In genomic region chr6:72714250-72714649, GRCm38 (mm10) we compare ENCODE assay signal across 10 mouse cellular contexts.
DNase-seq lines count a peak whose midpoint lies in the region; ATAC-seq and TF ChIP-seq lines count a peak whose summit lies in the region.
"Had no signal": no experiment of that assay in that cellular context is flagged by ENCODE, and none has a peak within 500 bp of the region (broad histone marks: within the 10 kb centered on the region; RNA-seq: fewer than 3 reads in every experiment).

No protein-coding gene starts in this region.

- no peaks in the 10 kb centered on the region for H3K9me3 ChIP-seq in heart, embryonic 16.5 days (replicated peaks; ENCODE audit: control insufficient read depth, low read length)
- H3K9me3 ChIP-seq in embryonic facial prominence, embryonic 13.5 days = no peaks in the 10 kb centered on the region
- H3K9me3 ChIP-seq in limb, embryonic 13.5 days = no peaks in the 10 kb centered on the region
- H3K9me3 ChIP-seq: midbrain, embryonic 13.5 days had no signal

- 50% methylated on average over 9 of the region's 9 CpGs for WGBS in heart, embryonic 16.5 days
- 66% methylated on average over 9 of the region's 9 CpGs for WGBS in heart, adult 2 months
- 22% methylated on average over 9 of the region's 9 CpGs for WGBS in embryonic facial prominence, embryonic 13.5 days
- 28% methylated on average over 9 of the region's 9 CpGs for WGBS in limb, embryonic 13.5 days

- peaks cover 2% of the 10 kb centered on the region; the same call in 1 of the 2 replicates for H3K36me3 ChIP-seq in heart, embryonic 16.5 days (ENCODE audit: control insufficient read depth, insufficient read depth)
- no peaks in the 10 kb centered on the region for H3K36me3 ChIP-seq in heart, adult 2 months (ENCODE audit: control insufficient read depth, insufficient read depth, low read length)
- peaks cover 8% of the 10 kb centered on the region for H3K36me3 ChIP-seq in embryonic facial prominence, embryonic 13.5 days
- peaks cover 8% of the 10 kb centered on the region for H3K36me3 ChIP-seq in limb, embryonic 13.5 days
- H3K36me3 ChIP-seq: midbrain, embryonic 13.5 days had no signal

- TF ChIP-seq EP300 in heart, adult 2 months (IDR thresholded peaks at IDR 0.05; ENCODE audit: insufficient read depth, low read depth, low read length) = no peak

- no peak for TF ChIP-seq CTCF in heart, adult 2 months (IDR thresholded peaks at IDR 0.05)
- TF ChIP-seq CTCF in Patski (IDR thresholded peaks at IDR 0.05) = no peak

- CTCF ChIA-PET in Patski (lab: Charles Lee) = interaction anchor here (1.4 to 2.1 kb wide), 2 partner anchors 36 to 38 kb away, joined by 3 to 4 read pairs; no protein-coding TSS in a partner anchor

- intact Hi-C loops in heart, adult 2 months (cut with DNase I) = no loop called here

- peaks cover 35% of the 10 kb centered on the region for H3K4me1 ChIP-seq in heart, embryonic 16.5 days (ENCODE audit: control insufficient read depth, insufficient read depth, low read length)
- peaks cover 13% of the 10 kb centered on the region for H3K4me1 ChIP-seq in heart, adult 2 months (ENCODE audit: control insufficient read depth, insufficient read depth, low read length)
- peaks cover 67% of the 10 kb centered on the region for H3K4me1 ChIP-seq in embryonic facial prominence, embryonic 13.5 days
- peaks cover 71% of the 10 kb centered on the region for H3K4me1 ChIP-seq in limb, embryonic 13.5 days

- DNase-seq in heart, adult 2 months = no peak
- DNase-seq in Patski (ENCODE audit: low read depth, low spot score) = no peak
- DNase-seq in spleen, postnatal 14 days (ENCODE audit: low spot score in 2 of 2) = no peak
- no peak for DNase-seq in layer of hippocampus, adult 9-11 months
- no peak for DNase-seq in testis, postnatal 14 days (ENCODE audit: low spot score)
- DNase-seq: kidney, adult 11 months had no signal

- peak; percentile 8; the same call in 1 of the 2 replicates for ATAC-seq in heart, embryonic 16.5 days (replicated peaks; ENCODE audit: extremely low read depth, insufficient read depth, low FRiP score)
- ATAC-seq in Patski = peak; percentile 69
- ATAC-seq in embryonic facial prominence, embryonic 13.5 days (ENCODE audit: insufficient number of reproducible peaks, insufficient read depth, low FRiP score, low TSS enrichment, low read depth) = no peak
- ATAC-seq in limb, embryonic 13.5 days (ENCODE audit: low FRiP score, low read depth) = no peak
- ATAC-seq: midbrain, embryonic 13.5 days had no signal

- H3K9ac ChIP-seq in heart, embryonic 16.5 days (ENCODE audit: low read length) = no peak overlapping the region
- no peak overlapping the region for H3K9ac ChIP-seq in heart, adult 2 months (ENCODE audit: low read depth, low read length)
- H3K9ac ChIP-seq in embryonic facial prominence, embryonic 13.5 days = no peak overlapping the region; the same call in 1 of the 2 replicates
- 0 out of 2 replicates have a peak overlapping the region, but pooled peaks have one; percentile 31 for H3K9ac ChIP-seq in limb, embryonic 13.5 days
- H3K9ac ChIP-seq: midbrain, embryonic 13.5 days had no signal

- H3K79me2 ChIP-seq in heart, adult 2 months (replicated peaks; ENCODE audit: control insufficient read depth, insufficient read depth, low read length) = no peaks in the 10 kb centered on the region; the same call in 1 of the 2 replicates

- H3K27ac ChIP-seq in heart, embryonic 16.5 days (ENCODE audit: low read length) = peak overlapping the region; percentile 19; the same call in 1 of the 2 replicates
- H3K27ac ChIP-seq in heart, adult 2 months = no peak overlapping the region
- peak overlapping the region; percentile 71 for H3K27ac ChIP-seq in embryonic facial prominence, embryonic 13.5 days
- peak overlapping the region; percentile 61; the same call in 1 of the 2 replicates for H3K27ac ChIP-seq in limb, embryonic 13.5 days
- H3K27ac ChIP-seq: midbrain, embryonic 13.5 days had no signal

- H3K4me3 ChIP-seq in heart, embryonic 16.5 days (ENCODE audit: low read length) = no peak overlapping the region
- H3K4me3 ChIP-seq in heart, adult 2 months = no peak overlapping the region
- no peak overlapping the region for H3K4me3 ChIP-seq in embryonic facial prominence, embryonic 13.5 days
- H3K4me3 ChIP-seq in limb, embryonic 13.5 days = no peak overlapping the region
- H3K4me3 ChIP-seq: midbrain, embryonic 13.5 days had no signal

- in situ Hi-C loops in Patski (cut with MboI; ENCODE audit: low pct_unique_long_range_greater_than_20kb) = no loop called here

- no peak for TF ChIP-seq POLR2A in heart, adult 2 months (IDR thresholded peaks at IDR 0.05; ENCODE audit: insufficient read depth, low read depth, low read length)

- no peaks in the 10 kb centered on the region for H3K27me3 ChIP-seq in heart, embryonic 16.5 days (ENCODE audit: control insufficient read depth, insufficient read depth, low read length)
- no peaks in the 10 kb centered on the region for H3K27me3 ChIP-seq in heart, adult 2 months (ENCODE audit: control insufficient read depth, insufficient read depth, low read length)
- H3K27me3 ChIP-seq in Patski = no peaks in the 10 kb centered on the region
- H3K27me3 ChIP-seq in embryonic facial prominence, embryonic 13.5 days = no peaks in the 10 kb centered on the region
- H3K27me3 ChIP-seq in limb, embryonic 13.5 days = no peaks in the 10 kb centered on the region
- H3K27me3 ChIP-seq: midbrain, embryonic 13.5 days had no signal

- POLR2A ChIA-PET in Patski (lab: Charles Lee) = no interaction called here

- H3K4me2 ChIP-seq in heart, embryonic 16.5 days (ENCODE audit: low read depth, low read length) = no peak overlapping the region
- H3K4me2 ChIP-seq in embryonic facial prominence, embryonic 13.5 days = no peak overlapping the region; the same call in 1 of the 2 replicates
- no peak overlapping the region for H3K4me2 ChIP-seq in limb, embryonic 13.5 days (replicated peaks)
- H3K4me2 ChIP-seq: midbrain, embryonic 13.5 days had no signal

Comparison
In these comparisons a context has a peak if more than half of its experiments do, and no peak if none do; other contexts are left out.
1. ATAC-seq: peak in heart, embryonic 16.5 days (single experiment) and Patski (single experiment); none in embryonic facial prominence, embryonic 13.5 days (single experiment) and limb, embryonic 13.5 days (single experiment).